Comparison of ENCODE assay signal across 28 mouse cellular contexts in genomic region chr14:31244777-31245176, GRCm38 (mm10). TPM values are rescaled to one million over a fixed set of nuclear protein-coding genes. Genes with fewer than 3 reads are reported as not detected.
"Had no signal": no experiment of that assay in that cellular context is flagged by ENCODE, and none has a peak within 500 bp of the region (broad histone marks: within the 10 kb centered on the region; RNA-seq: fewer than 3 reads in every experiment).

No protein-coding gene starts in this region.

- H3K27ac ChIP-seq: gastrocnemius, adult 2 months; heart, adult 2 months; heart, embryonic 13.5 days; heart, embryonic 15.5 days; hindbrain, embryonic 13.5 days; hindbrain, embryonic 15.5 days; hindbrain, postnatal 0 days; kidney, embryonic 15.5 days; kidney, postnatal 0 days; limb, embryonic 10.5 days; limb, embryonic 12.5 days; liver, embryonic 12.5 days; liver, embryonic 14.5 days had no signal

- ATAC-seq: hindbrain, postnatal 0 days; intestine, embryonic 16.5 days; liver, embryonic 12.5 days had no signal

- DNase-seq: gastrocnemius, postnatal 10 days; gastrocnemius, postnatal 25 days; heart, adult 11 months; heart, adult 2 months; heart, postnatal 14 days; heart, postnatal 36 days; kidney, adult 11 months; kidney, adult 2 months; kidney, adult 9 months; kidney, postnatal 14 days; kidney, postnatal 36 days; layer of hippocampus, adult 9-11 months; layer of hippocampus, postnatal 36 days had no signal

- H3K36me3 ChIP-seq: heart, embryonic 13.5 days; heart, embryonic 15.5 days; hindbrain, embryonic 15.5 days; kidney, embryonic 15.5 days; limb, embryonic 10.5 days; limb, embryonic 12.5 days; liver, embryonic 12.5 days had no signal

- H3K4me3 ChIP-seq: gastrocnemius, adult 2 months; heart, adult 2 months; heart, embryonic 13.5 days; heart, embryonic 15.5 days; hindbrain, embryonic 13.5 days; hindbrain, embryonic 15.5 days; kidney, embryonic 15.5 days; limb, embryonic 10.5 days; limb, embryonic 12.5 days; liver, embryonic 12.5 days had no signal

- H3K9ac ChIP-seq: heart, embryonic 13.5 days; heart, embryonic 15.5 days; hindbrain, embryonic 13.5 days; hindbrain, embryonic 15.5 days; kidney, embryonic 15.5 days; limb, embryonic 12.5 days; liver, embryonic 12.5 days; liver, embryonic 14.5 days had no signal

- H3K4me1 ChIP-seq: hindbrain, embryonic 13.5 days; limb, embryonic 12.5 days had no signal

- H3K27me3 ChIP-seq: heart, embryonic 13.5 days; heart, embryonic 15.5 days; hindbrain, embryonic 13.5 days; hindbrain, embryonic 15.5 days; kidney, embryonic 15.5 days; limb, embryonic 12.5 days; liver, embryonic 12.5 days had no signal

- H3K9me3 ChIP-seq: heart, embryonic 13.5 days; heart, embryonic 15.5 days; hindbrain, embryonic 13.5 days; hindbrain, embryonic 15.5 days; kidney, embryonic 15.5 days; limb, embryonic 10.5 days; limb, embryonic 12.5 days; liver, embryonic 12.5 days had no signal

RNA-seq across cellular contexts. Expression of gene Tnnc1, which starts 36.7 kb away (rescaled TPM):
- total RNA-seq: hematopoietic stem cell, adult 5-6 weeks had no signal
- polyA plus RNA-seq: liver, adult 2 months had no signal
